Mouse (Mus musculus): ENCODE measurements around the gene Tnfsf12. TPM values are rescaled to one million over a fixed set of nuclear protein-coding genes. Genes with fewer than 3 reads are reported as not detected.

The Tnfsf12 gene
- polyA plus RNA-seq, 1 experiment from 2014 or later, result 2.2 TPM

GRCm38 (mm10) chr11:69670786-69671725 is 24.6 kb downstream of the Tnfsf12 start:
- Histone ChIP-seq H3K36me3 (replicated peaks) (peaks cover 86% of the 10 kb centered on the region), H3K9me3 (no peaks in the 10 kb centered on the region)

GRCm38 (mm10) chr11:69666665-69667005 is 29.0 kb downstream of the Tnfsf12 start:
- no peaks in the 10 kb centered on the region for H3K27me3 ChIP-seq (replicated peaks; ENCODE audit: low read depth, poor library complexity, severe bottlenecking)
- no peak for DNase-seq (ENCODE audit: low spot score)
- WGBS, result 91% methylated on average over 3 of the region's 3 CpGs
- H3K36me3 ChIP-seq (replicated peaks), result peaks cover 84% of the 10 kb centered on the region
- H3K27ac ChIP-seq (replicated peaks), result no peak overlapping the region
- no peaks in the 10 kb centered on the region for H3K9me3 ChIP-seq
- H3K4me3 ChIP-seq, result peak overlapping the region; percentile 26; the same call in 1 of the 2 replicates
- H3K4me1 ChIP-seq, result peaks cover 36% of the 10 kb centered on the region

More at GRCm38 (mm10) chr11:69670786-69671725, 24.6 kb downstream of the Tnfsf12 start:
- no peaks in the 10 kb centered on the region for H3K27me3 ChIP-seq (replicated peaks; ENCODE audit: low read depth, poor library complexity, severe bottlenecking)
- 1% methylated on average over 61 of the region's 61 CpGs for WGBS
- H3K4me1 ChIP-seq, result peaks cover 32% of the 10 kb centered on the region
- peak; percentile 96 for DNase-seq (ENCODE audit: low spot score)
- peak overlapping the region; percentile 93 for H3K4me3 ChIP-seq
- H3K27ac ChIP-seq (replicated peaks), result peak overlapping the region; percentile 98

GRCm38 (mm10) chr11:69665961-69666664 is 29.5 kb downstream of the Tnfsf12 start, which contains the start of gene Cd68:
Gene Cd68 (minus strand): TSS chr11:69666153.
- H3K4me3 ChIP-seq, result peak within 1 kb of the TSS; percentile 26
- no peaks in the 10 kb centered on the region for H3K9me3 ChIP-seq
- H3K27me3 ChIP-seq (replicated peaks; ENCODE audit: low read depth, poor library complexity, severe bottlenecking), result no peaks in the 10 kb centered on the region
- H3K4me1 ChIP-seq, result peaks cover 41% of the 10 kb centered on the region
- WGBS, result 32% methylated on average over 7 of the region's 7 CpGs
- 0 out of 2 replicates have a peak within 1 kb of the TSS, but pooled peaks have one; percentile 3 for H3K27ac ChIP-seq (replicated peaks)
- H3K36me3 ChIP-seq (replicated peaks), result peaks cover 79% of the 10 kb centered on the region
- peak; percentile 34 for DNase-seq (ENCODE audit: low spot score)

- Histone ChIP-seq H3K27me3 (replicated peaks; ENCODE audit: low read depth, poor library complexity, severe bottlenecking) (no peaks in the 10 kb centered on the region), H3K4me1 (peaks cover 42% of the 10 kb centered on the region), H3K4me3 (peak overlapping the region; percentile 26), H3K36me3 (replicated peaks) (peaks cover 73% of the 10 kb centered on the region), H3K9me3 (no peaks in the 10 kb centered on the region), H3K27ac (replicated peaks) (0 out of 2 replicates have a peak overlapping the region, but pooled peaks have one; percentile 3)
- WGBS, result 80% methylated on average over 9 of the region's 9 CpGs
- DNase-seq (ENCODE audit: low spot score), result peak; percentile 30
These were observed 30.1 kb downstream of the Tnfsf12 start for GRCm38 (mm10) chr11:69665457-69665960.

GRCm38 (mm10) chr11:69664841-69665240 is 30.8 kb downstream of the Tnfsf12 start:
- H3K36me3 ChIP-seq (replicated peaks), result peaks cover 72% of the 10 kb centered on the region
- no peaks in the 10 kb centered on the region for H3K9me3 ChIP-seq
- no peak for DNase-seq (ENCODE audit: low spot score)
- 96% methylated on average over 7 of the region's 7 CpGs for WGBS
- no peak overlapping the region; the same call in 1 of the 2 replicates for H3K27ac ChIP-seq (replicated peaks)
- peaks cover 35% of the 10 kb centered on the region for H3K4me1 ChIP-seq
- H3K27me3 ChIP-seq (replicated peaks; ENCODE audit: low read depth, poor library complexity, severe bottlenecking), result no peaks in the 10 kb centered on the region
- peak overlapping the region; percentile 26; the same call in 1 of the 2 replicates for H3K4me3 ChIP-seq

GRCm38 (mm10) chr11:69663795-69664194 is 31.9 kb downstream of the Tnfsf12 start:
- peaks cover 27% of the 10 kb centered on the region for H3K4me1 ChIP-seq
- 86% methylated on average over 6 of the region's 6 CpGs for WGBS

GRCm38 (mm10) chr11:69662967-69663671 is 32.5 kb downstream of the Tnfsf12 start:
- Histone ChIP-seq H3K9me3 (no peaks in the 10 kb centered on the region), H3K27me3 (replicated peaks; ENCODE audit: low read depth, poor library complexity, severe bottlenecking) (no peaks in the 10 kb centered on the region), H3K4me1 (peaks cover 25% of the 10 kb centered on the region), H3K4me3 (peak overlapping the region; percentile 65), H3K36me3 (replicated peaks) (peaks cover 72% of the 10 kb centered on the region), H3K27ac (replicated peaks) (peak overlapping the region; percentile 97)
- 70% methylated on average over 13 of the region's 13 CpGs for WGBS
- no peak for DNase-seq (ENCODE audit: low spot score)

More at GRCm38 (mm10) chr11:69663795-69664194, 31.9 kb downstream of the Tnfsf12 start:
- peak overlapping the region; percentile 65; the same call in 1 of the 2 replicates for H3K4me3 ChIP-seq
- H3K27ac ChIP-seq (replicated peaks), result peak overlapping the region; percentile 97; the same call in 1 of the 2 replicates
- H3K27me3 ChIP-seq (replicated peaks; ENCODE audit: low read depth, poor library complexity, severe bottlenecking), result no peaks in the 10 kb centered on the region
- no peaks in the 10 kb centered on the region for H3K9me3 ChIP-seq
- peaks cover 72% of the 10 kb centered on the region for H3K36me3 ChIP-seq (replicated peaks)
- no peak for DNase-seq (ENCODE audit: low spot score)

GRCm38 (mm10) chr11:69662213-69662966 is 33.3 kb downstream of the Tnfsf12 start, which contains the start of gene Mpdu1:
Gene Mpdu1 (minus strand): TSS chr11:69662642.
- peaks cover 72% of the 10 kb centered on the region for H3K36me3 ChIP-seq (replicated peaks)
- WGBS, result under 1% methylated on average over 48 of the region's 48 CpGs

GRCm38 (mm10) chr11:69661221-69661881 is 34.3 kb downstream of the Tnfsf12 start:
- H3K36me3 ChIP-seq (replicated peaks), result peaks cover 74% of the 10 kb centered on the region
- H3K27me3 ChIP-seq (replicated peaks; ENCODE audit: low read depth, poor library complexity, severe bottlenecking), result no peaks in the 10 kb centered on the region
- H3K9me3 ChIP-seq, result no peaks in the 10 kb centered on the region
- H3K4me3 ChIP-seq, result peak overlapping the region; percentile 65
- H3K4me1 ChIP-seq, result peaks cover 33% of the 10 kb centered on the region
- 86% methylated on average over 3 of the region's 3 CpGs for WGBS
- peak overlapping the region; percentile 97 for H3K27ac ChIP-seq (replicated peaks)
- DNase-seq (ENCODE audit: low spot score), result no peak

More at GRCm38 (mm10) chr11:69662213-69662966, 33.3 kb downstream of the Tnfsf12 start, which contains the start of gene Mpdu1:
- peak within 1 kb of the TSS; percentile 65 for H3K4me3 ChIP-seq
- peak; percentile 97 for DNase-seq (ENCODE audit: low spot score)
- no peaks in the 10 kb centered on the region for H3K9me3 ChIP-seq
- H3K4me1 ChIP-seq, result peaks cover 25% of the 10 kb centered on the region
- H3K27me3 ChIP-seq (replicated peaks; ENCODE audit: low read depth, poor library complexity, severe bottlenecking), result no peaks in the 10 kb centered on the region
- peak within 1 kb of the TSS; percentile 97 for H3K27ac ChIP-seq (replicated peaks)

GRCm38 (mm10) chr11:69657462-69657881 is 38.2 kb downstream of the Tnfsf12 start:
- WGBS, result 83% methylated on average over 15 of the region's 15 CpGs
- no peak for DNase-seq (ENCODE audit: low spot score)
- no peaks in the 10 kb centered on the region for H3K9me3 ChIP-seq
- H3K27ac ChIP-seq (replicated peaks), result no peak overlapping the region
- no peaks in the 10 kb centered on the region for H3K27me3 ChIP-seq (replicated peaks; ENCODE audit: low read depth, poor library complexity, severe bottlenecking)
- H3K36me3 ChIP-seq (replicated peaks), result peaks cover 74% of the 10 kb centered on the region
- peaks cover 54% of the 10 kb centered on the region for H3K4me1 ChIP-seq
- 0 out of 2 replicates have a peak overlapping the region, but pooled peaks have one; percentile 11 for H3K4me3 ChIP-seq
